Mouse (Mus musculus): ENCODE measurements around the gene Arl5a. TPM values are rescaled to one million over a fixed set of nuclear protein-coding genes. Genes with fewer than 3 reads are reported as not detected.

Arl5a gene
- polyA plus RNA-seq, 1 experiment from 2014 or later: 36.5 TPM

GRCm38 (mm10) chr2:52351029-52351428 is 73.7 kb downstream of the Arl5a start:
- 94% methylated on average over 1 of the region's 1 CpGs for WGBS
- no peaks in the 10 kb centered on the region for H3K4me1 ChIP-seq (replicated peaks; ENCODE audit: control insufficient read depth, insufficient read depth, low read length)

More at GRCm38 (mm10) chr2:52351029-52351428, 73.7 kb downstream of the Arl5a start:
- H3K9me3 ChIP-seq (ENCODE audit: control insufficient read depth, low read length): no peaks in the 10 kb centered on the region
- H3K9ac ChIP-seq (ENCODE audit: low read length): no peak overlapping the region
- H3K27me3 ChIP-seq (ENCODE audit: control insufficient read depth, insufficient read depth, low read depth, low read length): no peaks in the 10 kb centered on the region
- no peak overlapping the region for H3K4me2 ChIP-seq (ENCODE audit: low read depth, low read length)
- no peaks in the 10 kb centered on the region for H3K36me3 ChIP-seq (ENCODE audit: control insufficient read depth, insufficient read depth, low read length)
- no peak overlapping the region for H3K27ac ChIP-seq (ENCODE audit: low read length)
- no peak overlapping the region for H3K4me3 ChIP-seq (ENCODE audit: low read length)
- no peak for ATAC-seq (ENCODE audit: low read depth)

Other genes starting within 250 kb of the Arl5a start
- 5.8 and 16.8 TPM in 2 replicates for gene Neb, start 46.4 kb downstream of the Arl5a start, polyA plus RNA-seq (2015; fragmentation: Nextera tagmentation; extraction: Ambion mirVana)

All from lung, embryonic 16.5 days (tissue).